Mouse (Mus musculus) heart, postnatal 10 days (tissue): ENCODE results near the gene Kcnd3. TPM values are rescaled to one million over a fixed set of nuclear protein-coding genes. Genes with fewer than 3 reads are reported as not detected.

Experiments
- DNase-seq, 2 experiments: peaks; one replicate each; pipeline ENCODE4 v3.0.0; 2021
- intact Hi-C: fragments of 180-260 bp; cut with DNase I; formaldehyde crosslinking; loops from one replicate; pipeline ENCODE4 v1.15.1; 2025
- total RNA-seq, 2 experiments: library from RNA; stranded (reverse); gene quantifications; 2 replicates each; pipeline ENCODE4 v1.2.3; 2021

Gene Kcnd3
- total RNA-seq, result 1 to 10 TPM; 1.7 to 2.2 TPM

GRCm38 (mm10) chr3:105451627-105452555, at the start of gene Kcnd3:
TSS of gene Kcnd3 (plus strand) at chr3:105452330.
- peak; percentile 52 to 60 for DNase-seq
- intact Hi-C loops, result loop anchor here (5.0 kb wide), 3 partner anchors 65 to 275 kb away; no protein-coding TSS in a partner anchor

- DNase-seq, result no peak
- intact Hi-C loops, result no loop called here
Measured at GRCm38 (mm10) chr3:105402676-105403075, 49.5 kb upstream of the Kcnd3 start.

GRCm38 (mm10) chr3:105403410-105404076, 48.6 kb upstream of the Kcnd3 start:
- DNase-seq, result no peak
- intact Hi-C loops, result no loop called here

GRCm38 (mm10) chr3:105404077-105404446, 48.1 kb upstream of the Kcnd3 start:
- intact Hi-C loops, result no loop called here
- peak; percentile 26 to 27 for DNase-seq

- intact Hi-C loops, result no loop called here
- no peak for DNase-seq
Measured at GRCm38 (mm10) chr3:105405516-105405915, 46.6 kb upstream of the Kcnd3 start.

GRCm38 (mm10) chr3:105406036-105406435, 46.1 kb upstream of the Kcnd3 start:
- peak in 1 of 2 experiments; percentile 15 for DNase-seq
- intact Hi-C loops, result no loop called here

GRCm38 (mm10) chr3:105408211-105408610, 43.9 kb upstream of the Kcnd3 start:
- no peak for DNase-seq
- intact Hi-C loops, result no loop called here

- no peak for DNase-seq
- intact Hi-C loops, result no loop called here
Measured at GRCm38 (mm10) chr3:105410810-105411209, 41.3 kb upstream of the Kcnd3 start.

GRCm38 (mm10) chr3:105411776-105412175, 40.4 kb upstream of the Kcnd3 start:
- DNase-seq, result no peak
- intact Hi-C loops, result no loop called here

- DNase-seq, result no peak
- intact Hi-C loops, result no loop called here
Measured at GRCm38 (mm10) chr3:105412229-105412628, 39.9 kb upstream of the Kcnd3 start.

- no peak for DNase-seq
Measured at GRCm38 (mm10) chr3:105412681-105413080, 39.4 kb upstream of the Kcnd3 start.

GRCm38 (mm10) chr3:105418441-105418840, 33.7 kb upstream of the Kcnd3 start:
- no peak for DNase-seq
- intact Hi-C loops, result no loop called here

More at GRCm38 (mm10) chr3:105412681-105413080, 39.4 kb upstream of the Kcnd3 start:
- intact Hi-C loops, result no loop called here

- intact Hi-C loops, result no loop called here
- no peak for DNase-seq
Measured at GRCm38 (mm10) chr3:105422391-105422790, 29.7 kb upstream of the Kcnd3 start.

- intact Hi-C loops, result no loop called here
- no peak for DNase-seq
Measured at GRCm38 (mm10) chr3:105423427-105423826, 28.7 kb upstream of the Kcnd3 start.

- intact Hi-C loops, result no loop called here
Measured at GRCm38 (mm10) chr3:105428586-105428985, 23.5 kb upstream of the Kcnd3 start.

GRCm38 (mm10) chr3:105436383-105436782, 15.7 kb upstream of the Kcnd3 start:
- DNase-seq, result no peak
- intact Hi-C loops, result no loop called here

More at GRCm38 (mm10) chr3:105428586-105428985, 23.5 kb upstream of the Kcnd3 start:
- DNase-seq, result no peak

- intact Hi-C loops, result no loop called here
- no peak for DNase-seq
Measured at GRCm38 (mm10) chr3:105436971-105437370, 15.2 kb upstream of the Kcnd3 start.

- no peak for DNase-seq
- intact Hi-C loops, result no loop called here
Measured at GRCm38 (mm10) chr3:105440873-105441495, 11.1 kb upstream of the Kcnd3 start.

GRCm38 (mm10) chr3:105450641-105451470, 1.3 kb upstream of the Kcnd3 start:
- intact Hi-C loops, result loop anchor here (1.0 to 5.0 kb wide), 4 partner anchors 66 to 276 kb away; no protein-coding TSS in a partner anchor
- DNase-seq, result peak; percentile 40 to 59

GRCm38 (mm10) chr3:105452556-105453213, 555 bp downstream of the Kcnd3 start:
- intact Hi-C loops, result loop anchor here (5.0 kb wide), 3 partner anchors 65 to 275 kb away; no protein-coding TSS in a partner anchor
- DNase-seq, result peak; percentile 34 to 41
